Mouse (Mus musculus) C2C12 (cell line): ENCODE data around the gene Lrrtm1.

ENCODE experiments used
- CEBPB ChIP-seq: IDR thresholded peaks from one replicate; pipeline ENCODE4 v1.6.1; 2011; ENCODE audit warnings: low read depth, mild to moderate bottlenecking, control low read depth, moderate library complexity
- CTCF ChIP-seq: IDR thresholded peaks from one replicate; pipeline ENCODE4 v1.5.1; 2011; ENCODE audit not compliant: control insufficient read depth, insufficient read depth, insufficient read length
- FOSL1 ChIP-seq: IDR thresholded peaks from one replicate; pipeline ENCODE4 v1.8.0; 2011; ENCODE audit warnings: mild to moderate bottlenecking, low read length; ENCODE audit not compliant: poor library complexity, insufficient read depth, severe bottlenecking
- MAX ChIP-seq: IDR thresholded peaks from one replicate; pipeline ENCODE4 v1.6.1; 2011; ENCODE audit warnings: mild to moderate bottlenecking, control low read depth
- USF1 ChIP-seq: IDR thresholded peaks from one replicate; pipeline ENCODE4 v1.6.1; 2011; ENCODE audit warnings: low read depth, mild to moderate bottlenecking, control low read depth, moderate library complexity

DNA sequence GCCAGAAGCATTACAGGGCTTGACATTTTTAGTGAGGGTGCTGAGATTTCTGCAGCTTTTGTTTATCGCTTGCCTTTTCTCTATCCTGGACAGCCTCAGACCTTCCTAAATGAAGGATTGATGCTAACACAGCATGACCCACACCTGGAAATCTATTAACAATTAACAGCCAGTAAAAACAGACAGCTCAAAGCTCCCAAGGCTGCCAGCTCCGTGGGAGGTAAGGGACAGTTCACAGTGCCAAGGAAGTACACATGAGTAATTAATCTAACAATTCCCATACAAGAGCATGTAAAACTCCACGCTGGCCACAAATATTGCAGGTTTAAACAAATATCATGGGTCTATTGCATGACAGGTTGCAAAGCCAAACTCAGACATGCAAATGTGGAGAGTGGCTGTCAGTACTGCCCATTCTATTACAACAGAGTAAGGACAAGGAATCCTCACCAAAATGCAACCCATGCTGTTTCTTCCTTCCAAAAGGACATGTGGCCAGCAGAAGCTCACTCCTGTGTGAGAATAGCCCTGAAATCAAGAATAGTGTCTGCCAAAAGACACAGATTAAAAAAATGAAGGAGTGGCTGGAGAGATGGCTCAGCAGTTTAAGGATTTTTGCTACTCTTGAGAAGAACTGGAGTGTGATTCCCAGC is 28.6 kb upstream of the Lrrtm1 start:
- no peak for TF ChIP-seq CTCF
- no peak for TF ChIP-seq USF1
- no peak for TF ChIP-seq MAX
- TF ChIP-seq CEBPB = no peak
- TF ChIP-seq FOSL1 = no peak
